Mouse (Mus musculus) cerebellum, postnatal 14 days (tissue): ENCODE results near the gene Tmem140.

ENCODE experiments used
- DNase-seq, 2 experiments: peaks; one replicate each; pipeline ENCODE4 v3.0.0; 2021; ENCODE audit warnings: mixed read lengths in 2 of 2

Gene Tmem140

DNA sequence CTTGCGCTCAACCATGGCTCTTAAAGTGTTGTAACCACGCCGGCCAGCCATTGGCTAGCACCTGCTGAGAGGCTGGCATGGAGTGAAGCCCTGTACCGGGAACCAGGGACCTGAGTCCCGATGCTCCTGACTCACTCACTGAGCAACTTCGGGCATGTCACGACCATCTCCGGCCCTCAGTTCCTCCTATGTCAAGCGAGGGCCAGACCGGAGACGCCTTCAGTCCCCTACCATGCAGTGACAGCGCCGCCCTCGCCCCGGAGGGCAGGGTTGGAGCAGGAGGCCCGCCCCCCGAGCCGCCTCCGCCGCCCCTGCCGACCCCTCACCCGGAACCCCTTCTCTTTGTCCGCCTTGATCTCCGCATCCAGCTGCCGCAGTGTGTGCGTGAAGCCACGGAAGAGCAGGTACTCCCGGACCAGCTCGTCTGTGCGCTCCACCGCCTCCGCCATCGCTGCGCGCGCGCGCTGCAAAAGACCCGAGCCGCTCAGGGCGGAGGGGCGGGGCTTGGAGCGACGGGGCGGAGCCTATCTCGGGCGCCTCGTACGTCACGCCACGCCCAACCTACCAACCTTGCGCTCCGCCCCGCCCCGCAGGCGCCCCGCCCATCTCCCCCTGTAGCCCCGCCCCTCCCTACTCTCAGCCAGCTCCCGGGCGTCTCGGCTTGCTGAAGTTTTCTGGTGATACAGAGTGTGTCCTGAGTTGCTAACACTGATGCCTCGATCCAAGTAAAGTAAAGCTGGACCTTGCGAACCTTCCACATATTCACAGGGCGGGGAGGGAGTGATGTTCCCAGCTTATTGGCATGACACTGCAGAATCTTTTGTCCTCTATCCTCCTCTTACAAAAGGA is 47.6 kb downstream of the Tmem140 start, which contains the start of gene Wdr91:
TSS of gene Wdr91 (minus strand) at position 506 of the 849 bp plus-strand sequence.
- peak; percentile 98 for DNase-seq

- DNase-seq, result no peak
Measured at GRCm38 (mm10) chr6:34913341-34914040, 50.5 kb downstream of the Tmem140 start.

DNA sequence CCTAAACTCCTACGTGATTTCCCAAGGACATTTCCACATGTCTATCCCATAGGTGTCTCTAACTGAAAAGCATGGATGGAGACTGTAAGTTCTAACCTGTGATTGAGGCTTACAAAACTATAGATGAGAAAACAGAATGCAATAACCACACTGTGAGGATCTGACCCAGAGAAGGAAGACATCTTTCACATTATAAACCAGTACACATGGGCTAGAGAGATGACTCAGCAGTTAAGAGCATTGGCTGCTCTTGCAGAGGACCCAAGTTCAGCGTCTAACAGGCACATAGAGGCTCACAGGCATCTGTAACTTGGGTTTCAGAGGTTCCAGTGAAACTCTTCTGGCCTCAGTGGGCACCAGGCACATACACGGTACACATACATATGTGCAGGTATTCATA is 51.5 kb downstream of the Tmem140 start:
- DNase-seq, result no peak

DNA sequence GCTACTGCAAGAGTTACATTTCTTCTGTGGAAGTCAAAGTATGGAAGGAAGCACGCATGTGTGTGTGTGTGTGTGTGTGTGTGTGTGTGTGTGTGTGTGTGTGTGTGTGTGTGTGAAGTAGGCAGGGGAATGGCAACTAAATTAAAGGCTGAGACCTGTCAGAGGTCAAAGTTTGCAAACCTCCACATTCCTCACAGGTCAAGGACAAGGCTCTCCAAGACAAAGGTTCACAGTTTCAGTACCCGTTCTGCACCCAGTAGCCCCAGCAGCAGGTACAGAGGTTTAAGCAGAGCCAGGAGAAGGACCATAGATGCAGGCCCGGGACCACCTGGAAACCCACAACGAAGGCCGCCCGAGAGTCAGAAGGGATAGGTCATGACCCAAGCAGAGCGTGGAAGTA is 56.2 kb downstream of the Tmem140 start:
- DNase-seq, result no peak

DNA sequence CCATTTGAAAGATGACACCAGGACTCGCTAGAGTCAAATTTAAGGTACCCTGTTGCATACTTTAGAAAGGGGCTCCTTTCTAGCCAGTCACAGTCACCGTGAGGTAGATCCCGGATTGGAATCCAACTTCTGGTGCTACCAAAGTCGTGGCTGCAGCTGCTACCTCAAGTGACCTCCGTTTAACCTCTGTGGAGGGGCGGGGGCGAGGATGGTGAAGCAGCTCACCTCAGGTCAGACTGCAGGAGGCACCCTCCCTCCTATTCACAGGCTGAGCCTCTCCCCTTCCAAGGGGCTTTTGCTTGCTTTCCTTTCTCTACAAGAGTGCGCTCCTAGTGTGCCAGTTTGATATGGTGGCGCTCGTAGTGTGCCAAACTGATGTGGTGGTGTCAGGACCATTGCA is 57.0 kb downstream of the Tmem140 start, which contains the start of gene Stra8:
TSS of gene Stra8 (plus strand) at position 208 of the 400 bp plus-strand sequence.
- no peak for DNase-seq

DNA sequence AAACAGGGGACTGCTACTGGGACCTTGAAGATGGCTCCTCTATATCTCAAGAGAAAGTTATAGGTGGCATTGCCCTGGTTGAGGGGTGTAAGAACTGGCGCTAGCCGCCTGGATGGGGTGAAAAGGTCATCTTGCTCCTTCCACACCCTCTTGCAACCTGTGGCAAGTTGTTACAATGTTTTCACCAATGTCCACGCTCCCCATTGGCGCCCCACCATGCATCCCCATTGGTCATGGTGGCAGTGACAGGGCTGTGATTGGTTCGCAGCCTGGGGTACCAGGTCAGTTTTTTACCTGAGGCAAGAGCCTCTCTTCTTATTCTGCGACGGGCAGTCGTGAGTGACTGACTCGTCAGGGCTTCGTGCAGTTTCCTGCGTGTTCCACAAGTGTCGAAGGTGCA is 57.7 kb downstream of the Tmem140 start:
- no peak for DNase-seq

DNA sequence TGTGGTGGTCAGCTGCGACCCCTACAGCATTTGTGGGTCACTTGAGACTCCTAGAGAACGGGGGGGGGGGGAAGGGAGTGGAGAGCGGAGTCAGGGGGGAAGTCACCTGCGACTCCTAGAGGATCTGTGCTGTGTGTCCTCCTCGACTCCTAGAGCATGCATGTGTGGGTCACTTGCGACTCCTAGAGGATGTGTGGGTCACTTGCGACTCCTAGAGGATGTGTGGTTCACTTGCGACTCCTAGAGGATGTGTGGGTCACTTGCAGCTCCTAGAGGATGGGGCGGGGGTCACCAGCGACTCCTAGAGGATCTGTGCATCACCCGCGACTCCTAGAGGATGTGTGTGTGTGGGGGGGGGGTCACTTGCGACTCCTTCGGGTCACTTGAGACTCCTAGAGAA is 59.0 kb downstream of the Tmem140 start:
- DNase-seq, result peak in 1 of 2 experiments; percentile 49
